Comparison of ENCODE assay signal across 2 mouse cellular contexts in the genomic region with DNA sequence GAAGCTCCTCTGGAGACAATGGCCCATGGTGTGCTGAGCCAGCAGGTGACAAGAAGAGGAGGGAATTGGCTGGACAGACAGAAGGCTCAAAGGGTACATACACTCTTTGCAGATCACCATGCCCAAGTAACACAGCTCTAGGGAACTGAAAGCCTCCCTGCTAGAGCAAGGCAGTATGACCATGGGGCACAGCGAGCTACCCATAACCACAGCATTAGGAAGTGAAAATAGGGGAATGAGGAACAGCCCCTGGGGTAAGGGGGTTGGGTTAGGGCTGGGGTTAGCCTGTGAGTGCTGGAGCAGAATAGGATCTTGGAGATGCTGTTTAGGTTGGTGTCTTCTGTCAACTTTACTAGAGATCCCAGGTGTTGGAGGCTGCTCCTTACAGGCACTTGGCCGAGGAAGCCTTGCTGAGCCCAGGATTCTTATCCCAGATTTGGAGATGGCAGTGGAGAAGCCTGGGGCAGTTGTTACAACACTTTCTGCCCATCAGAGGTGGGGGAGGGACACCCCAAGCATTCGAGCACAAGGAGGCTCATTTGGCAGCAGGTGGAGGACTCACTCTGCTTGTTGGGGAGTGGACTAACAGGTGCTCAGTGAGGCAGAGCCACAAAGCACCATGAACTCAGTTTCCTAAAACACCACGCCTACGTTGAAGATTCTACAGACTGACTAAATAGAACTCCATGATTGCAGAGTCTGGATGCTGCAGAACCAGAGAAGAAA.
A peak's percentile ranks its signal among the peaks of the same experiment; 100 is the strongest.
TF ChIP-seq lines count a peak whose summit lies in the region.

No protein-coding gene starts in this region.

TF ChIP-seq in CH12.LX, 34 proteins besides CTCF, POLR2A, EP300 and RAD21:
- TF ChIP-seq ZMIZ1 (IDR thresholded peaks at IDR 0.05; ENCODE audit: low read depth, low read length): peak; percentile 60; the same call in 1 of the 2 replicates
- peak; percentile 47 for TF ChIP-seq HCFC1 (IDR thresholded peaks at IDR 0.05; ENCODE audit: low read depth, low read length)
- peak; percentile 97 for TF ChIP-seq RCOR1 (conservative IDR thresholded peaks at IDR 0.05; ENCODE audit: low read depth, low read length)
- no peak for TF ChIP-seq UBTF (IDR thresholded peaks at IDR 0.05; ENCODE audit: low read depth, low read length)
- TF ChIP-seq USF2 (conservative IDR thresholded peaks at IDR 0.05; ENCODE audit: low read depth, low read length): no peak
- TF ChIP-seq POLR2AphosphoS2 (IDR thresholded peaks at IDR 0.05; ENCODE audit: low read depth, low read length): no peak
- no peak for TF ChIP-seq USF1 (IDR thresholded peaks at IDR 0.05; ENCODE audit: low read depth, low read length)
- TF ChIP-seq NRF1 (IDR thresholded peaks at IDR 0.05; ENCODE audit: low read depth, low read length): no peak
- TF ChIP-seq ZKSCAN1 (IDR thresholded peaks at IDR 0.05; ENCODE audit: borderline replicate concordance, low read depth, low read length): no peak
- peak; percentile 86 for TF ChIP-seq ETS1 (conservative IDR thresholded peaks at IDR 0.05; ENCODE audit: low read depth, low read length)
- 0 out of 2 replicates have a peak, but pooled peaks have one; percentile 44 for TF ChIP-seq KAT2A (IDR thresholded peaks at IDR 0.05; ENCODE audit: insufficient replicate concordance, low read length)
- peak; percentile 82 for TF ChIP-seq MAFK (IDR thresholded peaks at IDR 0.05; ENCODE audit: insufficient replicate concordance, low read length)
- TF ChIP-seq E2F4 (IDR thresholded peaks at IDR 0.05; ENCODE audit: insufficient replicate concordance, low read depth, low read length): no peak
- 0 out of 2 replicates have a peak, but pooled peaks have one; percentile 22 for TF ChIP-seq TBP (conservative IDR thresholded peaks at IDR 0.05; ENCODE audit: low read depth, low read length)
- no peak for TF ChIP-seq ZNF384 (IDR thresholded peaks at IDR 0.05; ENCODE audit: low read depth, low read length)
- no peak; the same call in 1 of the 2 replicates for TF ChIP-seq JUND (conservative IDR thresholded peaks at IDR 0.05; ENCODE audit: low read depth, low read length)
- peak; percentile 9; the same call in 1 of the 2 replicates for TF ChIP-seq SMC3 (IDR thresholded peaks at IDR 0.05; ENCODE audit: low read depth, low read length)
- peak; percentile 87 for TF ChIP-seq MAX (IDR thresholded peaks at IDR 0.05; ENCODE audit: low read length)
- TF ChIP-seq JUN (IDR thresholded peaks at IDR 0.05; ENCODE audit: insufficient read depth, low read depth, low read length): peak; percentile 46
- TF ChIP-seq GABPA (IDR thresholded peaks at IDR 0.05; ENCODE audit: insufficient replicate concordance, low read depth, low read length): no peak
- TF ChIP-seq PAX5 (IDR thresholded peaks at IDR 0.05; ENCODE audit: low read length): no peak
- TF ChIP-seq MAZ (IDR thresholded peaks at IDR 0.05; ENCODE audit: low read depth, low read length): peak; percentile 93
- TF ChIP-seq BHLHE40 (IDR thresholded peaks at IDR 0.05; ENCODE audit: low read depth, low read length): peak; percentile 81
- TF ChIP-seq MEF2A (IDR thresholded peaks at IDR 0.05; ENCODE audit: borderline replicate concordance, low read depth, low read length): peak; percentile 88
- peak; percentile 93 for TF ChIP-seq TCF12 (IDR thresholded peaks at IDR 0.05; ENCODE audit: low read depth, low read length)
- TF ChIP-seq MYC (IDR thresholded peaks at IDR 0.05; ENCODE audit: low read depth, low read length): peak; percentile 77
- peak; percentile 71 for TF ChIP-seq ELF1 (IDR thresholded peaks at IDR 0.05; ENCODE audit: low read depth, low read length)
- TF ChIP-seq CHD1 (IDR thresholded peaks at IDR 0.05; ENCODE audit: low read depth, low read length): peak; percentile 75; the same call in 1 of the 2 replicates
- TF ChIP-seq IRF4 (IDR thresholded peaks at IDR 0.05; ENCODE audit: low read depth, low read length): peak; percentile 98
- peak; percentile 78; the same call in 1 of the 2 replicates for TF ChIP-seq MXI1 (IDR thresholded peaks at IDR 0.05; ENCODE audit: low read depth, low read length)
- peak; percentile 45; the same call in 1 of the 2 replicates for TF ChIP-seq NELFE (IDR thresholded peaks at IDR 0.05; ENCODE audit: low read depth, low read length)
- TF ChIP-seq SIN3A (IDR thresholded peaks at IDR 0.05; ENCODE audit: low read length): peak; percentile 88
- no peak for TF ChIP-seq ZC3H11A (IDR thresholded peaks at IDR 0.05; ENCODE audit: low read depth, low read length)
- TF ChIP-seq CHD2 (IDR thresholded peaks at IDR 0.05; ENCODE audit: low read length): peak; percentile 90

TF ChIP-seq in myocyte, 11 proteins besides CTCF, POLR2A, EP300 and RAD21:
- TF ChIP-seq MYOD1 (IDR thresholded peaks at IDR 0.05; ENCODE audit: control insufficient read depth in 1 of 3, insufficient read length in 2 of 3, low read depth in 2 of 3) (peak in 2 of 3 experiments; percentile 41 to 70), MAX (IDR thresholded peaks at IDR 0.05; ENCODE audit: low read depth) (no peak), TCF3 (IDR thresholded peaks at IDR 0.05; ENCODE audit: insufficient read length, low read depth) (no peak), MYOG (IDR thresholded peaks at IDR 0.05; ENCODE audit: control insufficient read depth in 1 of 3, insufficient read depth in 1 of 3, insufficient read length in 2 of 3, low read depth in 2 of 3) (peak in 1 of 3 experiments; percentile 79)
